Mouse (Mus musculus) E14TG2a.4 (cell line): ENCODE data around the gene Il1r1.

Experiments
- CTCF ChIP-seq: conservative IDR thresholded peaks from 2 replicates; pipeline ENCODE4 v1.5.1; 2014; ENCODE audit warnings: low read length
- NANOG ChIP-seq: IDR thresholded peaks from 2 replicates; pipeline ENCODE4 v1.6.1; 2014; ENCODE audit warnings: borderline replicate concordance, low read length, mixed read lengths
- POU5F1 ChIP-seq: IDR thresholded peaks from 2 replicates; pipeline ENCODE4 v1.6.1; 2014; ENCODE audit warnings: low read length, borderline replicate concordance

DNA sequence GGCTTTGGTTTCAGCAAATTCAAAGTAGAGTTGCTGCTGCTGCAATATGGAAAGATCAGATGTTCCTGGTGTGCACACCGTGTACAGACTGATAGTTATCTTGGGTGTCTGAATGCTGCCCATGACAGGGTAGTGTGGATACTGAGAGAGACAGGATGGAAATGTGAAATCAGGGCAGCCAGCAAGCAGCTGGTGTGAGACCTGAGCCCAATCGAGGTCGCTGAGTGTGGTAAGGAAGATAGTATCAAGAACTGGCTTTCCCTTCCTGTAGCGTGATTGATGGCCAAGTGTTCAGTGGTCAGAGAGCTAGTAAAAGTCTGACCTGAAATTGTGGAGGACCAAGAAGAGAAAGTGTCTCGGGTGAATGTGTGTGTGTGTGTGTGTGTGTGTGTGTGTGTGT is 59.1 kb downstream of the Il1r1 start:
- no peak for TF ChIP-seq CTCF
- TF ChIP-seq NANOG: no peak
- TF ChIP-seq POU5F1: no peak
